Mouse (Mus musculus) neural tube, embryonic 14.5 days (tissue): ENCODE results near the gene Dnase1l2. TPM values are rescaled to one million over a fixed set of nuclear protein-coding genes. Genes with fewer than 3 reads are reported as not detected.

Experiments
- ATAC-seq: fragments of 200-750 bp; cut with Nextera tagmentation; 2 replicates; pipeline ENCODE4 v1.8.0; 2017; ENCODE audit warnings: low read depth, mild to moderate bottlenecking, moderate TSS enrichment, moderate library complexity
- H3K27ac ChIP-seq: fragments of 300-500 bp; sonication (generic); 2 replicates; pipeline ENCODE4 v1.5.1; 2014; ENCODE audit warnings: low read depth, mild to moderate bottlenecking, control low read depth, low read length, moderate library complexity, mixed read lengths
- H3K27me3 ChIP-seq: fragments of 300-500 bp; sonication (generic); 2 replicates; pipeline ENCODE4 v1.6.1; 2014; ENCODE audit warnings: low read length; ENCODE audit not compliant: control insufficient read depth, insufficient read depth
- H3K36me3 ChIP-seq: fragments of 300-500 bp; sonication (generic); 2 replicates; pipeline ENCODE4 v1.6.1; 2014; ENCODE audit warnings: low read length, mixed read lengths; ENCODE audit not compliant: control insufficient read depth, insufficient read depth
- H3K4me1 ChIP-seq: fragments of 300-500 bp; sonication (generic); 2 replicates; pipeline ENCODE4 v1.6.1; 2014; ENCODE audit warnings: low read length; ENCODE audit not compliant: control insufficient read depth, insufficient read depth
- H3K4me2 ChIP-seq: fragments of 300-500 bp; sonication (generic); 2 replicates; pipeline ENCODE4 v1.6.1; 2014; ENCODE audit warnings: mild to moderate bottlenecking, low read depth, low read length, control low read depth
- H3K4me3 ChIP-seq: fragments of 300-500 bp; sonication (generic); 2 replicates; pipeline ENCODE4 v1.5.1; 2014; ENCODE audit warnings: low read depth, low read length, control low read depth, mixed read lengths
- H3K9ac ChIP-seq: fragments of 300-500 bp; sonication (generic); replicated peaks from 2 replicates; pipeline ENCODE4 v1.6.1; 2014; ENCODE audit warnings: low read depth, mild to moderate bottlenecking, control low read depth, low read length, mixed read lengths
- H3K9me3 ChIP-seq: fragments of 300-500 bp; sonication (generic); 2 replicates; pipeline ENCODE4 v1.6.1; 2016; ENCODE audit warnings: low read length; ENCODE audit not compliant: control insufficient read depth
- WGBS: fragments of 180-500 bp; shearing (Covaris S2); extraction: QIAGEN DNeasy Blood & Tissue Kit; methylation state at CpG from one replicate; pipeline ENCODE4 v1.1.7; 2014; 5-methylcytosine and 5-hydroxymethylcytosine counted together
- polyA plus RNA-seq: library from polyadenylated mRNA; unstranded; fragments of >200 nt; fragmentation: Nextera tagmentation; extraction: Ambion mirVana; gene quantifications from 2 replicates; pipeline ENCODE4 v1.2.1, GENCODE M21; 2014

Gene Dnase1l2
- polyA plus RNA-seq, 1 experiment from 2014 or later, result 6.5 TPM

- H3K27me3 ChIP-seq, result no peaks in the 10 kb centered on the region
- H3K27ac ChIP-seq, result no peak overlapping the region
- peaks cover 9% of the 10 kb centered on the region for H3K4me1 ChIP-seq
- H3K9ac ChIP-seq, result no peak overlapping the region
- 60% methylated on average over 3 of the region's 3 CpGs for WGBS
- H3K9me3 ChIP-seq, result no peaks in the 10 kb centered on the region
- no peak overlapping the region for H3K4me3 ChIP-seq
- peaks cover 15% of the 10 kb centered on the region; the same call in 1 of the 2 replicates for H3K36me3 ChIP-seq
- no peak for ATAC-seq
- no peak overlapping the region for H3K4me2 ChIP-seq
These were observed 37.4 kb upstream of the Dnase1l2 start for GRCm38 (mm10) chr17:24480201-24480826.

GRCm38 (mm10) chr17:24479431-24479830, 36.5 kb upstream of the Dnase1l2 start:
- no peaks in the 10 kb centered on the region for H3K9me3 ChIP-seq
- ATAC-seq, result no peak
- peaks cover 8% of the 10 kb centered on the region for H3K4me1 ChIP-seq
- no peaks in the 10 kb centered on the region for H3K27me3 ChIP-seq
- peak overlapping the region; percentile 30; the same call in 1 of the 2 replicates for H3K4me2 ChIP-seq
- peak overlapping the region; percentile 70 for H3K4me3 ChIP-seq
- WGBS, result 30% methylated on average over 1 of the region's 1 CpGs
- H3K36me3 ChIP-seq, result peaks cover 24% of the 10 kb centered on the region
- H3K9ac ChIP-seq, result no peak overlapping the region
- no peak overlapping the region; the same call in 1 of the 2 replicates for H3K27ac ChIP-seq

GRCm38 (mm10) chr17:24478663-24479380, 35.9 kb upstream of the Dnase1l2 start, which contains the start of gene Mlst8:
TSS of gene Mlst8 (minus strand) at chr17:24479078.
- H3K4me3 ChIP-seq, result peak within 1 kb of the TSS; percentile 70
- H3K9ac ChIP-seq, result peak within 1 kb of the TSS; percentile 78
- H3K27me3 ChIP-seq, result no peaks in the 10 kb centered on the region
- peak within 1 kb of the TSS; percentile 95 for H3K27ac ChIP-seq
- H3K4me1 ChIP-seq, result peaks cover 11% of the 10 kb centered on the region
- no peaks in the 10 kb centered on the region for H3K9me3 ChIP-seq
- WGBS, result 0% methylated on average over 48 of the region's 48 CpGs
- H3K36me3 ChIP-seq, result peaks cover 28% of the 10 kb centered on the region
- ATAC-seq, result peak; percentile 93
- peak within 1 kb of the TSS; percentile 75 for H3K4me2 ChIP-seq

- H3K4me2 ChIP-seq, result peak overlapping the region; percentile 75
- whole genome bisulfite sequencing, result 57% methylated on average over 11 of the region's 11 CpGs
- 0 out of 2 replicates have a peak overlapping the region, but pooled peaks have one; percentile 34 for H3K27ac ChIP-seq
- H3K9me3 ChIP-seq, result no peaks in the 10 kb centered on the region
- ATAC-seq, result peak; percentile 23
- peak overlapping the region; percentile 78 for H3K9ac ChIP-seq
- H3K4me3 ChIP-seq, result peak overlapping the region; percentile 70
- H3K36me3 ChIP-seq, result peaks cover 29% of the 10 kb centered on the region
- H3K27me3 ChIP-seq, result no peaks in the 10 kb centered on the region
- peaks cover 17% of the 10 kb centered on the region for H3K4me1 ChIP-seq
These were observed 35.2 kb upstream of the Dnase1l2 start for GRCm38 (mm10) chr17:24477985-24478600.

- Histone ChIP-seq H3K9ac (0 out of 2 replicates have a peak overlapping the region, but pooled peaks have one; percentile 78), H3K4me1 (peaks cover 25% of the 10 kb centered on the region), H3K36me3 (peaks cover 32% of the 10 kb centered on the region), H3K27me3 (no peaks in the 10 kb centered on the region), H3K9me3 (no peaks in the 10 kb centered on the region), H3K27ac (no peak overlapping the region), H3K4me3 (no peak overlapping the region), H3K4me2 (peak overlapping the region; percentile 75)
- ATAC-seq, result no peak
- WGBS, result 96% methylated on average over 20 of the region's 20 CpGs
These were observed 34.4 kb upstream of the Dnase1l2 start for GRCm38 (mm10) chr17:24477053-24477984.

- Histone ChIP-seq H3K4me2 (no peak overlapping the region), H3K36me3 (peaks cover 32% of the 10 kb centered on the region), H3K4me1 (peaks cover 36% of the 10 kb centered on the region), H3K27ac (no peak overlapping the region), H3K27me3 (no peaks in the 10 kb centered on the region), H3K9ac (no peak overlapping the region), H3K4me3 (no peak overlapping the region), H3K9me3 (no peaks in the 10 kb centered on the region)
- 92% methylated on average over 10 of the region's 10 CpGs for WGBS
- no peak for ATAC-seq
These were observed 33.3 kb upstream of the Dnase1l2 start for GRCm38 (mm10) chr17:24476022-24476776.

- WGBS, result 91% methylated on average over 6 of the region's 6 CpGs
- Histone ChIP-seq H3K27me3 (peaks cover under 1% of the 10 kb centered on the region; the same call in 1 of the 2 replicates), H3K9ac (no peak overlapping the region), H3K4me1 (peaks cover 40% of the 10 kb centered on the region), H3K27ac (no peak overlapping the region), H3K9me3 (no peaks in the 10 kb centered on the region), H3K4me3 (no peak overlapping the region), H3K36me3 (peaks cover 32% of the 10 kb centered on the region), H3K4me2 (no peak overlapping the region)
- ATAC-seq, result no peak
These were observed 32.7 kb upstream of the Dnase1l2 start for GRCm38 (mm10) chr17:24475586-24475985.

GRCm38 (mm10) chr17:24474557-24474956, 31.7 kb upstream of the Dnase1l2 start:
- no peak overlapping the region for H3K4me2 ChIP-seq
- peaks cover 3% of the 10 kb centered on the region; the same call in 1 of the 2 replicates for H3K27me3 ChIP-seq
- H3K4me1 ChIP-seq, result peaks cover 40% of the 10 kb centered on the region
- 89% methylated on average over 5 of the region's 5 CpGs for WGBS
- no peaks in the 10 kb centered on the region for H3K9me3 ChIP-seq
- ATAC-seq, result no peak
- no peak overlapping the region for H3K4me3 ChIP-seq
- no peak overlapping the region for H3K9ac ChIP-seq
- no peak overlapping the region for H3K27ac ChIP-seq
- H3K36me3 ChIP-seq, result peaks cover 32% of the 10 kb centered on the region
